Mouse (Mus musculus) midbrain, embryonic 14.5 days (tissue): ENCODE data around the gene Dnajc7. TPM values are rescaled to one million over a fixed set of nuclear protein-coding genes. Genes with fewer than 3 reads are reported as not detected.
"Not testable (repeated sequence)": the region's sequence is repeated elsewhere in the genome, so short reads cannot be mapped to it uniquely, and the experiment has no call there.

Experiments
- ATAC-seq: fragments of 200-750 bp; cut with Nextera tagmentation; 2 replicates; pipeline ENCODE4 v1.8.0; 2017; ENCODE audit warnings: moderate number of reproducible peaks, moderate library complexity; ENCODE audit not compliant: low FRiP score, low TSS enrichment
- DNase-seq: peaks from one replicate; pipeline ENCODE4 v3.0.0-alpha.2; 2015
- H3K27ac ChIP-seq: fragments of 300-500 bp; sonication (generic); replicated peaks from 2 replicates; pipeline ENCODE4 v1.5.1; 2014; ENCODE audit warnings: mild to moderate bottlenecking, low read depth, low read length, moderate library complexity
- H3K27me3 ChIP-seq: fragments of 300-500 bp; sonication (generic); 2 replicates; pipeline ENCODE4 v1.6.1; 2014; ENCODE audit warnings: low read length, control low read depth, mixed read lengths; ENCODE audit not compliant: control insufficient read depth, insufficient read depth
- H3K36me3 ChIP-seq: fragments of 300-500 bp; sonication (generic); 2 replicates; pipeline ENCODE4 v1.6.1; 2014; ENCODE audit warnings: low read length, control low read depth; ENCODE audit not compliant: control insufficient read depth, insufficient read depth
- H3K4me1 ChIP-seq: fragments of 300-500 bp; sonication (generic); 2 replicates; pipeline ENCODE4 v1.6.1; 2014; ENCODE audit warnings: mild to moderate bottlenecking, antibody characterized with exemption, low read length, control low read depth; ENCODE audit not compliant: control insufficient read depth, insufficient read depth
- H3K4me2 ChIP-seq: fragments of 300-500 bp; sonication (generic); 2 replicates; pipeline ENCODE4 v1.6.1; 2014; ENCODE audit warnings: mild to moderate bottlenecking, low read length, moderate library complexity
- H3K4me3 ChIP-seq: fragments of 300-500 bp; sonication (generic); replicated peaks from 2 replicates; pipeline ENCODE4 v1.5.1; 2014; ENCODE audit warnings: low read depth, low read length
- H3K9ac ChIP-seq: fragments of 300-500 bp; sonication (generic); replicated peaks from 2 replicates; pipeline ENCODE4 v1.6.1; 2014; ENCODE audit warnings: mild to moderate bottlenecking, low read length, moderate library complexity
- H3K9me3 ChIP-seq: fragments of 300-500 bp; sonication (generic); 2 replicates; pipeline ENCODE4 v1.6.1; 2016; ENCODE audit warnings: low read length, control low read depth, mixed read lengths; ENCODE audit not compliant: control insufficient read depth
- WGBS: fragments of 180-500 bp; shearing (Covaris S2); extraction: QIAGEN DNeasy Blood & Tissue Kit; methylation state at CpG from one replicate; pipeline ENCODE4 v1.1.7; 2014; 5-methylcytosine and 5-hydroxymethylcytosine counted together
- polyA plus RNA-seq: library from polyadenylated mRNA; unstranded; fragments of >200 nt; fragmentation: Nextera tagmentation; extraction: Ambion mirVana; gene quantifications from 2 replicates; pipeline ENCODE4 v1.2.1, GENCODE M21; 2014

The Dnajc7 gene
- polyA plus RNA-seq, 1 experiment from 2014 or later = 93.7 TPM

DNA sequence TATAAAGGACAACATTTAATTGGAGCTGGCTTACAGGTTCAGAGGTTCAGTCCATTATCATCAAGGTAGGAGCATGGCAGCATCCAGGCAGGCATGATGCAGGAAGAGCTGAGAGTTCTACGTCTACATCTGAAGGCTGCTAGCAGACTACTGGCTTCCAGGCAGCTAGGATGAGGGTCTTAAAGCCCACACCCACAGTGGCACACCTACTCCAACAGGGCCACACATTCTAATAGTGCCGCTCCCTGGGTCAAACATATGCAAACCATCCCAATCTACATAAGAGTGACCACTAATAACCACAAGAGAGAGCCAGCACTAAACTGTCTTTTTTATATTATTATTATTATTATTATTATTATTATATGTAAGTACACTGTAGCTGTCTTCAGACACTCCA is 85.6 kb downstream of the Dnajc7 start:
- H3K27ac ChIP-seq, H3K27me3 ChIP-seq, ATAC-seq, DNase-seq, H3K4me2 ChIP-seq, H3K9ac ChIP-seq, H3K4me1 ChIP-seq, H3K9me3 ChIP-seq, H3K4me3 ChIP-seq, H3K36me3 ChIP-seq: not testable (repeated sequence)
- WGBS = 73% methylated on average over 2 of the region's 2 CpGs

DNA sequence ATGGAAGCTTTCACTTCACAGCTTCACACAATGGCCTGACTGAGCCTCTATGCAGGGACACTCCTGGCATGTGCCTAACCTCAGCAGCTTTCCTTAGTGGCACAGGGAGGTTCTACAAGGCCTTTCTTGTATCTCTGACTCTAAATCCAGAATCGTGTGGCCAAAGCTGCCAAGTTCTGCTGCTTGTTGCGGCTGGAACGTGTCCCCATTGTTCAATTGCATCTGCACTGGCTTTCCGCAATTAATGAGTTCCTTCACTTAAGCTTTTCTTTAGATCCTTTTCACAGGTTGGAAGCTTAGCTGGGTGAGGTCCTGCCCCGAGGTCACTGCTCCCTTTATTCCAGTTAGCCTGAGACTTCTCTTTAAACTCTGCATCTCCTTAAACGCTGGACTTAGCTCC is 86.1 kb downstream of the Dnajc7 start:
- Histone ChIP-seq H3K4me2 (no peak overlapping the region), H3K36me3 (no peaks in the 10 kb centered on the region), H3K9ac (no peak overlapping the region), H3K27me3 (no peaks in the 10 kb centered on the region), H3K4me1 (no peaks in the 10 kb centered on the region), H3K4me3 (no peak overlapping the region), H3K27ac (no peak overlapping the region), H3K9me3 (no peaks in the 10 kb centered on the region)
- 23% methylated on average over 6 of the region's 6 CpGs for WGBS
- no peak for ATAC-seq
- no peak for DNase-seq

Other genes with a start within 250 kb of the Dnajc7 start
- gene Jup, start 222.4 kb downstream of the Dnajc7 start, polyA plus RNA-seq = 70.0 and 75.2 TPM in 2 replicates
- 13.9 and 16.4 TPM in 2 replicates for gene P3h4, start 205.3 kb downstream of the Dnajc7 start, polyA plus RNA-seq
- 9.0 and 20.1 TPM in 2 replicates for gene Fkbp10, start 204.5 kb downstream of the Dnajc7 start, polyA plus RNA-seq
- gene Nt5c3b, start 178.4 kb downstream of the Dnajc7 start, polyA plus RNA-seq = 84.9 and 100 TPM in 2 replicates
- 0.55 and 0.82 TPM in 2 replicates for gene Klhl10, start 178.3 kb downstream of the Dnajc7 start, polyA plus RNA-seq
- gene Klhl11, start 147.4 kb downstream of the Dnajc7 start, polyA plus RNA-seq = 17.6 and 18.8 TPM in 2 replicates
- gene Acly, start 92.2 kb downstream of the Dnajc7 start, polyA plus RNA-seq = 161 and 219 TPM in 2 replicates
- gene Ttc25, start 74.6 kb downstream of the Dnajc7 start, polyA plus RNA-seq = 1.9 and 2.5 TPM in 2 replicates
- 24.8 and 28.7 TPM in 2 replicates for gene Cnp, start 45.3 kb downstream of the Dnajc7 start, polyA plus RNA-seq
- gene Nkiras2, start 924 bp downstream of the Dnajc7 start, polyA plus RNA-seq = 125 and 129 TPM in 2 replicates
- gene Zfp385c, start 72.3 kb upstream of the Dnajc7 start, polyA plus RNA-seq = 0.41 and 0.49 TPM in 2 replicates
- gene Dhx58, start 84.1 kb upstream of the Dnajc7 start, polyA plus RNA-seq = 2.0 and 2.1 TPM in 2 replicates
- gene Kat2a, start 92.3 kb upstream of the Dnajc7 start, polyA plus RNA-seq = 50.0 and 53.7 TPM in 2 replicates
- 0.70 TPM in 1 of 2 replicates, not detected in the other for gene Hspb9, start 93.7 kb upstream of the Dnajc7 start, polyA plus RNA-seq
- 86.8 and 156 TPM in 2 replicates for gene Rab5c, start 118.0 kb upstream of the Dnajc7 start, polyA plus RNA-seq
- gene Kcnh4, start 139.8 kb upstream of the Dnajc7 start, polyA plus RNA-seq = 9.8 and 13.0 TPM in 2 replicates
- 0.55 TPM in 1 of 2 replicates, not detected in the other for gene Hcrt, start 142.8 kb upstream of the Dnajc7 start, polyA plus RNA-seq
- 3.0 TPM in 2 replicates for gene Ghdc, start 150.8 kb upstream of the Dnajc7 start, polyA plus RNA-seq
- gene Stat5b, start 230.6 kb upstream of the Dnajc7 start, polyA plus RNA-seq = 17.2 and 18.6 TPM in 2 replicates
- 1.7 and 1.9 TPM in 2 replicates for gene Stat5a, start 239.2 kb upstream of the Dnajc7 start, polyA plus RNA-seq